Mouse (Mus musculus) neutrophil, adult 65 days (primary cell): ENCODE data around the gene Trim2. TPM values are rescaled to one million over a fixed set of nuclear protein-coding genes. Genes with fewer than 3 reads are reported as not detected.

Source experiments
- total RNA-seq: library from RNA; stranded (reverse); gene quantifications from 2 replicates; pipeline ENCODE4 v1.2.4, GENCODE M21; 2023

Trim2 gene
- total RNA-seq, result 1.00 and 1.3 TPM in 2 replicates

GRCm38 (mm10) chr3:84306777-84307176, at the start of gene Trim2:
TSS of gene Trim2 (minus strand) at chr3:84306877.

GRCm38 (mm10) chr3:84173581-84174154, 133.0 kb downstream of the Trim2 start, which contains the start of gene Gm6525:
TSS of gene Gm6525 (plus strand) at chr3:84174104.

GRCm38 (mm10) chr3:84155558-84156006, 151.1 kb downstream of the Trim2 start, which contains the start of gene Mnd1:
TSS of gene Mnd1 (minus strand) at chr3:84155786.

Other genes with a start within 250 kb of the Trim2 start
- gene Mnd1, start 151.1 kb downstream of the Trim2 start, total RNA-seq, result 3.5 and 3.7 TPM in 2 replicates
- not detected in 2 replicates for gene Gm6525, start 132.8 kb downstream of the Trim2 start, total RNA-seq
- 0.61 and 1.1 TPM in 2 replicates for gene Fhdc1, start 173.6 kb upstream of the Trim2 start, total RNA-seq